Mouse (Mus musculus): ENCODE measurements at regions not wholly inside any gene's neighbourhood (a gene's known extent, or its start where the extent isn't known, plus 50 kb on each side); places are given as distances from the start of the nearest gene placed in this dataset.

DNA sequence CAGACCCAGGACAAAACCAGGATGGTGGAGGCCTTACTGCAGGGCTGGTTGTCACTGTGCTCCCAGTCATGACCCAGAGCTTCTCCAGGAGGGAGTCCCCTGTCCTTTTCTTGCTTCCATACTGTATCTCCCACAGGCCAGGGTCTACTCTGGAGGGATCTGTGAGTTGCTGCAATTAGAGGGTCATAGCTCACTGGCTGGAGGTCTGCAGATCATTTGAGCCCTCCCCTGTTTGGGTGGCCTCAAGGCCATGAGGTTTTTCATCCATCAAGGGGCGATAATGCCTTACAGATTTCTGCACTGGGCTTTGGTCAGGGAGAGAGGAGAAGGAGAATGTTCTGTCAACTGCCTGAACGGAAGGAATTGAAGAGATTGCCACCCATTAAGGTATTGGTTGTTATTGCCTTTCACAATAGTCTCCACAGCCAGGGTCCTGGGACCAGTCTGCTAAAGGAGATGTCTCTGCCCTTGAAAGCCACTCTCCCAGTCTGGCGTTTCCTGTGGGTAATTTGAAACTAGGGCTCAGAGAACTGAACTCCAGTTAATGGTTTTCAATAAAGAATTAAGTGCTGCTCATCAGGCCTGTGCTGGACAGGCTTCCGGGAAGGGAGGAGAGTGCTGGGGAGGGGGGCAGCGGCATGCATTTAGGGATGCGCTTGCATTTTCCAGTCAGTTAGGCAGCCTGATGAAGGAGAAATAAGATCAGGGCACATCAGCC lies 147.4 kb downstream of the Dmrta2 start:
- no peak for DNase-seq

DNA sequence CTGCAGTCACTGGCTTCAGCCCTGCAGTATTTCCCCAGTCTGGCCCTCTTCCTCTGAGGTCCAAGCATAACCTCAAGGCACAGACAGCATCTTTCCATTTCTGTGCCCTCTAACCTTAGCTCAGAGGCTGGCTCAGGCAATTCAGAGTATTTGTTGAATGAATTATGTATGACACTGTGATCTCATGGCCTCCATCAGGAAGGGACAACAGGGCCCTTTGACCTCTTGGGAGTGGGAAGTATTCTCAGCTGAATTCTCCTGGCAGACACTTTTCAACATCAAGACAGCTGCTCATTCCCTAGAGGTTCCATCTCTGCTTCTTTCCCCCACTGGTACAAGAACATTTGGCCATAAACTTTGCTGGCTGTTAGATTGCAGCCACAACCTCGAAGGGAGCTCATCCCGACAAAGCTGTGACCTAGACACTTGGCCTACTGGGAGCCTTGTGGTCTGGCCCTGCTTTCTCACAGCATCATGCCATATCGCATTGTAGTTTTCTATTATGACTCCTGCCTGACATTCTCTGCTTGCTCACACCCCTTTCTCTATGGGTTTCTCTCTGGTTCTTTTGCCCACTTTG lies 150.2 kb downstream of the Dmrta2 start:
- no peak for DNase-seq

DNA sequence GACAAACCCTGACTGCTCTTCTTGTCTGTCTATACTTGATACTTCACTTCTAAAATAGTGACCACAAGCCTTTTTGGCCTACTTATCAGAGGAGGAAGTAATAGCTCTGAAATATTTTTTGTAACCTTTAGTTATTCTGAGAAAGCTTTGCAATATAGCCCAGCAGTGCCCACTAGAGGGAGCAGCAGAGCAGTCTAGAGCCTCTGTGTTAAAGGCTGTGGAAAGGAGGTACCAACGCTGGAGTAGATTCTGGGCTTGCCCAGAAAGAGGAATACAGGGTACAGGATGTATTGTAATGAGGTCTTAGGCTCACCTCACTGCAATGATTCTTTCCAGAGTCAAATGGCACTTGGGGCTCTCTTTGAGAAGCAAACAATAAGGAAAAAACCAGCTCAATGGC lies 151.1 kb downstream of the Dmrta2 start:
- DNase-seq, result peak; percentile 87 to 93

DNA sequence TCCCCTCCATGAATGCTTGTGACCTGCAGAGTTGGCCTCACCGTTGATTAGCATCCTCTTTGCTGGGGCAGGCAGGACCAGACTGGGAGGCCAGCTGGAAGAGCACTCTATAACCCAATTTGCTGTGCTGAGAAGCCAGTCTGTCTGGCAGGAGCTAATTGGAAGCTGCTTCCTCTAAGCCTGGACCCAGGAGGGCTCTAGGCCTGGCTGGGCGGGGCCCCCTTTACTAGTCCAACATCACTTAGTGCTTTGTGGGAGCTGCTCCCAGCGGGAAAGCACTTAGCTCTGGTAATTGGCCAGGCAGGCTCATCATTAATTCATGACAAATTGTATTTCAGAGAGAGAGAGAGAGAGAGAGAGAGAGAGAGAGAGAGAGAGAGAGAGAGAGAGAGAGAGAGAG lies 151.7 kb downstream of the Dmrta2 start:
- DNase-seq, result peak; percentile 15 to 35

DNA sequence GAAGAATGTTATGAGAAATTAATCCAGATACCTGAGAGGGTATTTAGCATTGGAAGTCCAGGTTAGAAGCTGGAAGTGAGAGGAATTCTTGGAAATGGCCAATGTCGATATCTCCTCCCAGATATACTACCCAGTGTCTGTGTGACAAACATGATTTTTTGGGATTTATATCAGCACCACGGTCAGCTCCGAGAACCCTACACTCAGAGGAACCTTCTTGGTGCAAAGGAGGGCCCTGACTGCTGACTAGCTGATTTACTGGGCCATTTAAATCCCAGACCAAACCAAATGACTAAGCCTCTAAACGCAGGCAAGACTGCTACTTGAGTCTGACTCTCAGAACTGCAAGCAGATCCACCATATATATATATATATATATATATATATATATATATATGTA lies 154.2 kb downstream of the Dmrta2 start:
- DNase-seq, result no peak

DNA sequence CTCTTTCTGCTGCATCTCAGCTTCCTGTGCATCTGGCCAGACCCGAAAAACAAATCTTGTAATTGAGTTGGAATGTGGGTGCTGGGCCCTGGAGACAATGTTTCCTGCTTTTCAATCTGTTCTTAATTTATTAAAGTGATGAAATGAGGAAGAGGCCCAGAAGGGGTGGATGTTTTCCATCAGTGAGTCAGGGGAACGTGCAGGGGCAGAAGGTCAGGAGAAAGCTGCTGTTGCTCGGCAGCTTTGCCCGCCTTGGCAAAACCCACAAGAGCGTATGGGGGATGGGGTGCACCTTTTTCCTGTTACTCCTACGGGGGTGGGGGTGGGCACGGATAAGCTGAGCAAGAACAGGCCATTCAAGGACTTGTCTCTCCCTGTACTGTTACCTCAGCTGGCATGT lies 156.2 kb downstream of the Dmrta2 start:
- DNase-seq, result no peak

DNA sequence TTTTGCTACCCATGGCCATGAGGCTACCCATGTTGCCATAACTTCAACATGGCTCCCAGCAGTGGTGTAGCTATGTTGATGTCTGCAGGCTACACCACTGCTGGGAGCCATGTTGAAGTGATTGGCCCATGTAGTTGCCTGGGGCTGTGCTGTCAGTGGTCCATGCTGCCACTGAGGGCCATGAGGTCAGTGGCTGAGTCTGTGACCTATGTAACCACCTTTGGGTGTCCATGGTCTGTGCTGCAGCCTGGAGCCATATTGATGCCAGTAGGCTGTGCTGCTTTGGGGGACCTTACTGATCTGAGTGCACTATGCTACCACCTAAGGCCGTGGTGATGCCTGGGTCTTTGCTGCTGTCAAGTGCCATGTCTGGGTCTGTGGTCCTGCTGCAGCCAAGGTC lies 167.4 kb downstream of the Dmrta2 start:
- no peak for DNase-seq

DNA sequence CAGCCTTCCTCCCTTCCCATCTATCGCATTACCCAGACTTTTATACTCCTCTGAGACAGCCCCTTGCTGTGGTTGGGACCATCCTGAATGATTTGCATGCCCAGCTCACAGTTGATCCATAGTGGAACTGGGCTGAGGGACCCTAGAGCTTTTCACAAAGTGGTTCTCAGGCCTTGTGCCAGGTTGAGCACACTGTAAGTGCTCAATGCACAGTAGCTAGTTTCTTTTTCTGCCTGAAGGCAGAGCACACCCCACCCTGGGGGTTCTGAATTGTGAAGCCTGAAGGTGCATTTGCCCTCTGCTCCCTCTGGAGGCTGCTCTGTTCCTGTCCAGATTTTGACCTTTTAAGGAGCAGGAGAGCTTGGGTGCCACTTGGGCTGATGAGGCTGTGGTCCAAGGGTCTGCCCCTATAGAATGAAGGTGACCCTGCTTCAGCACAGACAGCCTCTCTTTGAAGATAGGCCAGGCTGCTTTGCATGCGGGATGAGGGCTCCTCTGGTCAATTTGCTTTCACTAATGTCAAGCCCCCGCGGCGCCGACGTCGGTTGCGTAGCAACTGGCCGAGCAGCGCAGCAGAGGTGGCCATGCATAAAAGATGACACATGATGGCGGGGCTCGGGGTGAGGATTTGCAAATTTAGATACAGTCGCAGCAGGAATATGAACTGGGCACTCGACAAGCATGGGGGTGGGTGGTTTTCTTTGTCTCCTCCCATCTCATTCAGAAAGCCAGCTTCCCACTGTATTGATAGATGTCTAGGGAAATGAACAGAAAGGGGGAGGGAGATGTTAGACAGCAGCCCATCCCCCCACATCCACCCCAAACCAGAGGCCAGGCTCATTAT lies 174.5 kb downstream of the Dmrta2 start:
- DNase-seq, result peak; percentile 73 to 83
